Mouse (Mus musculus): ENCODE data around the gene H6pd.

H6pd gene

GRCm38 (mm10) chr4:150023518-150023917 is 14.7 kb upstream of the H6pd start:
- no peak for DNase-seq (ENCODE audit: low read depth, low spot score)

- no peak for DNase-seq (ENCODE audit: low read depth, low spot score)
Measured at GRCm38 (mm10) chr4:150019741-150020380, 11.0 kb upstream of the H6pd start.

GRCm38 (mm10) chr4:150015436-150015835 is 6.6 kb upstream of the H6pd start:
- no peak for DNase-seq (ENCODE audit: low read depth, low spot score)

- no peak for DNase-seq (ENCODE audit: low read depth, low spot score)
Measured at GRCm38 (mm10) chr4:150014378-150015091, 5.7 kb upstream of the H6pd start.

GRCm38 (mm10) chr4:150013805-150014204 is 5.0 kb upstream of the H6pd start:
- DNase-seq (ENCODE audit: low read depth, low spot score): no peak

GRCm38 (mm10) chr4:150013186-150013690 is 4.4 kb upstream of the H6pd start:
- no peak for DNase-seq (ENCODE audit: low read depth, low spot score)

GRCm38 (mm10) chr4:150012322-150012723 is 3.5 kb upstream of the H6pd start:
- DNase-seq (ENCODE audit: low read depth, low spot score): no peak

GRCm38 (mm10) chr4:150011564-150012321 is 2.9 kb upstream of the H6pd start:
- DNase-seq (ENCODE audit: low read depth, low spot score): peak; percentile 70

GRCm38 (mm10) chr4:150010054-150010730 is 1.4 kb upstream of the H6pd start:
- DNase-seq (ENCODE audit: low read depth, low spot score): no peak

- no peak for DNase-seq (ENCODE audit: low read depth, low spot score)
Measured at GRCm38 (mm10) chr4:150009587-150009930, 736 bp upstream of the H6pd start.

- DNase-seq (ENCODE audit: low read depth, low spot score): peak; percentile 73
Measured at GRCm38 (mm10) chr4:150008325-150008852, 434 bp downstream of the H6pd start.

GRCm38 (mm10) chr4:150007444-150007843 is 1.4 kb downstream of the H6pd start:
- no peak for DNase-seq (ENCODE audit: low read depth, low spot score)

GRCm38 (mm10) chr4:150006991-150007390 is 1.8 kb downstream of the H6pd start:
- DNase-seq (ENCODE audit: low read depth, low spot score): no peak

GRCm38 (mm10) chr4:150006122-150006854 is 2.5 kb downstream of the H6pd start:
- no peak for DNase-seq (ENCODE audit: low read depth, low spot score)

GRCm38 (mm10) chr4:150005231-150005630 is 3.6 kb downstream of the H6pd start:
- DNase-seq (ENCODE audit: low read depth, low spot score): no peak

GRCm38 (mm10) chr4:150003641-150004040 is 5.2 kb downstream of the H6pd start:
- DNase-seq (ENCODE audit: low read depth, low spot score): no peak

- no peak for DNase-seq (ENCODE audit: low read depth, low spot score)
Measured at GRCm38 (mm10) chr4:150003021-150003580, 5.7 kb downstream of the H6pd start.

GRCm38 (mm10) chr4:150002021-150002528 is 6.7 kb downstream of the H6pd start:
- no peak for DNase-seq (ENCODE audit: low read depth, low spot score)

GRCm38 (mm10) chr4:150001221-150001860 is 7.5 kb downstream of the H6pd start:
- no peak for DNase-seq (ENCODE audit: low read depth, low spot score)
